Mouse (Mus musculus) MEL (cell line): Measurements from ENCODE around the gene Ptpra. TPM values are rescaled to one million over a fixed set of nuclear protein-coding genes. Genes with fewer than 3 reads are reported as not detected.

Experiments used
- DNase-seq: peaks from one replicate; pipeline ENCODE4 v3.0.0; 2011; ENCODE audit warnings: low read depth, low spot score
- H3K27ac ChIP-seq: 2 replicates; pipeline ENCODE4 v1.5.1; 2012; ENCODE audit warnings: low read depth, mild to moderate bottlenecking, control low read depth, low read length, moderate library complexity; ENCODE audit not compliant: control insufficient read depth
- H3K27me3 ChIP-seq, 2 experiments: fragments of 150-350 bp in 1 of 2; sonication (generic) in 1 of 2; 2 replicates each; pipeline ENCODE4 v1.6.1; 2012; ENCODE audit warnings: low read length in 2 of 2, mild to moderate bottlenecking in 2 of 2, improper control_type of control experiment in 1 of 2, moderate library complexity in 1 of 2; ENCODE audit not compliant: insufficient read depth in 2 of 2, control insufficient read depth in 1 of 2
- H3K36me3 ChIP-seq, 2 experiments: 2 replicates each; pipeline ENCODE4 v1.6.1; 2012 to 2014; ENCODE audit warnings: low read length in 2 of 2, improper control_type of control experiment in 1 of 2, inconsistent platforms in 1 of 2, mild to moderate bottlenecking in 1 of 2; ENCODE audit not compliant: insufficient read depth in 2 of 2, control insufficient read depth in 1 of 2
- H3K4me1 ChIP-seq, 2 experiments: fragments of 150-350 bp in 1 of 2; sonication (generic) in 1 of 2; 2 replicates each; pipeline ENCODE4 v1.6.1; 2012; ENCODE audit warnings: low read length in 2 of 2, improper control_type of control experiment in 1 of 2, mild to moderate bottlenecking in 1 of 2; ENCODE audit not compliant: insufficient read depth in 2 of 2, control insufficient read depth in 1 of 2
- H3K4me3 ChIP-seq, 2 experiments: fragments of 150-350 bp in 1 of 2; sonication (generic) in 1 of 2; 2 replicates each; pipeline ENCODE4 v1.5.1; 2012; ENCODE audit warnings: low read depth in 2 of 2, low read length in 2 of 2, mild to moderate bottlenecking in 2 of 2, moderate library complexity in 2 of 2, control low read depth in 1 of 2, improper control_type of control experiment in 1 of 2; ENCODE audit not compliant: control insufficient read depth in 1 of 2, insufficient read depth in 1 of 2
- H3K79me2 ChIP-seq: 2 replicates; pipeline ENCODE4 v1.6.1; 2012; ENCODE audit warnings: mild to moderate bottlenecking, low read length, moderate library complexity; ENCODE audit not compliant: control insufficient read depth, poor library complexity, insufficient read depth
- H3K9ac ChIP-seq: 2 replicates; pipeline ENCODE4 v1.6.1; 2012; ENCODE audit warnings: low read depth, mild to moderate bottlenecking, control low read depth, low read length, moderate library complexity; ENCODE audit not compliant: control insufficient read depth, poor library complexity, severe bottlenecking
- H3K9me3 ChIP-seq: fragments of 150-350 bp; sonication (generic); replicated peaks from 2 replicates; pipeline ENCODE4 v1.6.1; 2012; ENCODE audit warnings: mild to moderate bottlenecking, low read length, improper control_type of control experiment, moderate library complexity; ENCODE audit not compliant: insufficient read depth
- BHLHE40 ChIP-seq: IDR thresholded peaks from 2 replicates; pipeline ENCODE4 v1.6.1; 2012; ENCODE audit warnings: low read depth, mild to moderate bottlenecking, inconsistent platforms, low read length, improper control_type of control experiment, borderline replicate concordance
- CHD1 ChIP-seq: IDR thresholded peaks from 2 replicates; pipeline ENCODE4 v1.6.1; 2012; ENCODE audit warnings: low read depth, mild to moderate bottlenecking, inconsistent platforms, low read length, improper control_type of control experiment
- CHD2 ChIP-seq: IDR thresholded peaks from 2 replicates; pipeline ENCODE4 v1.6.1; 2011; ENCODE audit warnings: low read length, improper control_type of control experiment
- CTCF ChIP-seq, 3 experiments: IDR thresholded peaks in 2 of 3; conservative IDR thresholded peaks in 1 of 3; 2 replicates each; pipeline ENCODE4 v1.5.1; 2011 to 2012; ENCODE audit warnings: low read length in 3 of 3, low read depth in 2 of 3, mild to moderate bottlenecking in 2 of 3, improper control_type of control experiment in 1 of 3, inconsistent platforms in 1 of 3, mixed read lengths in 1 of 3, moderate library complexity in 1 of 3; ENCODE audit not compliant: control insufficient read depth in 1 of 3, insufficient read depth in 1 of 3, poor library complexity in 1 of 3, severe bottlenecking in 1 of 3
- EP300 ChIP-seq, 2 experiments: IDR thresholded peaks; 2 replicates each; pipeline ENCODE4 v1.6.1; 2011; ENCODE audit warnings: improper control_type of control experiment in 2 of 2, low read length in 2 of 2, low read depth in 1 of 2, mild to moderate bottlenecking in 1 of 2
- ETS1 ChIP-seq: IDR thresholded peaks from 2 replicates; pipeline ENCODE4 v1.6.1; 2012; ENCODE audit warnings: low read depth, mild to moderate bottlenecking, inconsistent platforms, low read length, improper control_type of control experiment, moderate library complexity
- GABPA ChIP-seq: IDR thresholded peaks from 2 replicates; pipeline ENCODE4 v1.6.1; 2012; ENCODE audit warnings: low read depth, mild to moderate bottlenecking, inconsistent platforms, low read length, improper control_type of control experiment, moderate library complexity
- GATA1 ChIP-seq: IDR thresholded peaks from 2 replicates; pipeline ENCODE4 v1.6.1; 2011; ENCODE audit warnings: low read depth, low read length, improper control_type of control experiment
- HCFC1 ChIP-seq: IDR thresholded peaks from 2 replicates; pipeline ENCODE4 v1.6.1; 2012; ENCODE audit warnings: low read depth, mild to moderate bottlenecking, inconsistent platforms, low read length, improper control_type of control experiment, moderate library complexity
- JUND ChIP-seq: IDR thresholded peaks from 2 replicates; pipeline ENCODE4 v1.6.1; 2011; ENCODE audit warnings: low read depth, mild to moderate bottlenecking, improper control_type of control experiment, low read length
- MAX ChIP-seq: IDR thresholded peaks from 2 replicates; pipeline ENCODE4 v1.6.1; 2011; ENCODE audit warnings: low read length, improper control_type of control experiment
- MEF2A ChIP-seq: IDR thresholded peaks from 2 replicates; pipeline ENCODE4 v1.6.1; 2014; ENCODE audit warnings: low read depth, mild to moderate bottlenecking, inconsistent platforms, low read length, improper control_type of control experiment; ENCODE audit not compliant: poor library complexity, insufficient replicate concordance, severe bottlenecking; ENCODE audit errors: extremely low read depth
- MXI1 ChIP-seq: IDR thresholded peaks from 2 replicates; pipeline ENCODE4 v1.6.1; 2011; ENCODE audit warnings: mild to moderate bottlenecking, low read depth, low read length, improper control_type of control experiment
- MYB ChIP-seq: IDR thresholded peaks from 2 replicates; pipeline ENCODE4 v1.6.1; 2011; ENCODE audit warnings: mild to moderate bottlenecking, low read depth, low read length, improper control_type of control experiment
- MYC ChIP-seq: IDR thresholded peaks from 2 replicates; pipeline ENCODE4 v1.6.1; 2011; ENCODE audit warnings: low read depth, mild to moderate bottlenecking, low read length, improper control_type of control experiment, moderate library complexity
- NELFE ChIP-seq: IDR thresholded peaks from 2 replicates; pipeline ENCODE4 v1.6.1; 2011; ENCODE audit warnings: low read depth, low read length, improper control_type of control experiment
- NRF1 ChIP-seq: IDR thresholded peaks from 2 replicates; pipeline ENCODE4 v1.6.1; 2014; ENCODE audit warnings: low read depth, mild to moderate bottlenecking, inconsistent platforms, low read length, improper control_type of control experiment, moderate library complexity; ENCODE audit not compliant: poor library complexity, insufficient read depth, severe bottlenecking
- POLR2AphosphoS2 ChIP-seq: IDR thresholded peaks from 2 replicates; pipeline ENCODE4 v1.6.1; 2011; ENCODE audit warnings: low read length, improper control_type of control experiment
- POLR2AphosphoS5 ChIP-seq: IDR thresholded peaks from 2 replicates; pipeline ENCODE4 v1.6.1; 2012; ENCODE audit warnings: low read depth, borderline replicate concordance, mild to moderate bottlenecking, inconsistent platforms, low read length, moderate library complexity, mixed read lengths
- SMC3 ChIP-seq: IDR thresholded peaks from 2 replicates; pipeline ENCODE4 v1.6.1; 2011; ENCODE audit warnings: low read depth, low read length, improper control_type of control experiment
- TAL1 ChIP-seq: IDR thresholded peaks from 2 replicates; pipeline ENCODE4 v1.6.1; 2012; ENCODE audit warnings: mild to moderate bottlenecking, inconsistent platforms, low read length, moderate library complexity, mixed read lengths
- TCF12 ChIP-seq: IDR thresholded peaks from 2 replicates; pipeline ENCODE4 v1.6.1; 2014; ENCODE audit warnings: low read depth, mild to moderate bottlenecking, inconsistent platforms, low read length, improper control_type of control experiment, moderate library complexity
- UBTF ChIP-seq: IDR thresholded peaks from 2 replicates; pipeline ENCODE4 v1.6.1; 2012; ENCODE audit warnings: low read depth, mild to moderate bottlenecking, inconsistent platforms, low read length, improper control_type of control experiment, moderate library complexity, borderline replicate concordance; ENCODE audit not compliant: insufficient read depth
- USF1 ChIP-seq: IDR thresholded peaks from 2 replicates; pipeline ENCODE4 v1.6.1; 2014; ENCODE audit warnings: low read depth, mild to moderate bottlenecking, inconsistent platforms, low read length, improper control_type of control experiment, moderate library complexity
- USF2 ChIP-seq, 2 experiments: IDR thresholded peaks; 2 replicates each; pipeline ENCODE4 v1.6.1; 2011 to 2012; ENCODE audit warnings: improper control_type of control experiment in 2 of 2, low read length in 2 of 2, borderline replicate concordance in 1 of 2, inconsistent platforms in 1 of 2, low read depth in 1 of 2, mild to moderate bottlenecking in 1 of 2; ENCODE audit not compliant: insufficient read depth in 1 of 2
- ZC3H11A ChIP-seq: IDR thresholded peaks from 2 replicates; pipeline ENCODE4 v1.6.1; 2012; ENCODE audit warnings: low read depth, mild to moderate bottlenecking, inconsistent platforms, low read length, improper control_type of control experiment
- ZKSCAN1 ChIP-seq: IDR thresholded peaks from 2 replicates; pipeline ENCODE4 v1.6.1; 2012; ENCODE audit warnings: low read depth, mild to moderate bottlenecking, inconsistent platforms, low read length, improper control_type of control experiment, moderate library complexity
- ZNF384 ChIP-seq: IDR thresholded peaks from 2 replicates; pipeline ENCODE4 v1.6.1; 2012; ENCODE audit warnings: low read depth, mild to moderate bottlenecking, inconsistent platforms, low read length, improper control_type of control experiment
- polyA plus RNA-seq, 2 experiments: library from polyadenylated mRNA; stranded (reverse) in 1 of 2; unstranded in 1 of 2; fragments of >175 nt in 1 of 2; fragments of >200 nt in 1 of 2; gene quantifications; 2 replicates each; pipeline versions ENCODE4 v1.2.1 to v1.2.4; 2012; ENCODE audit warnings: low replicate concordance in 2 of 2, low read depth in 1 of 2; ENCODE audit not compliant: insufficient read length in 2 of 2, insufficient read depth in 1 of 2, missing spikeins in 1 of 2
- total RNA-seq: library from RNA; depleted of rRNA; stranded (reverse); fragments of 300-350 nt; gene quantifications from 2 replicates; pipeline ENCODE4 v1.2.3, GENCODE M21; 2012

Ptpra gene
- total and polyA plus RNA-seq, 3 experiments: 28.1 to 68.3 TPM; not detected in 1

GRCm38 (mm10) chr2:130577021-130577420 is 126.9 kb downstream of the Ptpra start:
- no peak overlapping the region for H3K4me3 ChIP-seq
- DNase-seq: no peak
- no peak overlapping the region; the same call in 1 of the 2 replicates for H3K9ac ChIP-seq
- H3K36me3 ChIP-seq: 0 out of 4 replicates have a peak, but pooled peaks cover 0 to 2% of the 10 kb centered on the region in 2 experiments
- no peak overlapping the region for H3K27ac ChIP-seq
- no peaks in the 10 kb centered on the region for H3K27me3 ChIP-seq
- no peaks in the 10 kb centered on the region for H3K9me3 ChIP-seq
- no peaks in the 10 kb centered on the region for H3K79me2 ChIP-seq
- H3K4me1 ChIP-seq: peaks cover 0 to 10% of the 10 kb centered on the region in 2 experiments; a peak in 1 of 4 replicates
- TF ChIP-seq CTCF (IDR thresholded peaks at IDR 0.05 in 2 of 3, conservative IDR thresholded peaks at IDR 0.05 in 1 of 3; ENCODE audit: control insufficient read depth in 1 of 3, insufficient read depth in 1 of 3, low read depth in 2 of 3, low read length in 3 of 3, poor library complexity in 1 of 3, severe bottlenecking in 1 of 3): no peak
- no peak for TF ChIP-seq MEF2A
- no peak for TF ChIP-seq EP300 (IDR thresholded peaks at IDR 0.05; ENCODE audit: low read depth in 1 of 2, low read length in 2 of 2)
- TF ChIP-seq NELFE: no peak
- no peak for TF ChIP-seq USF2 (IDR thresholded peaks at IDR 0.05; ENCODE audit: borderline replicate concordance in 1 of 2, insufficient read depth in 1 of 2, low read depth in 1 of 2, low read length in 2 of 2)
- TF ChIP-seq MAX: no peak
- no peak for TF ChIP-seq SMC3
- no peak for TF ChIP-seq ZNF384
- TF ChIP-seq POLR2AphosphoS2: no peak
- no peak for TF ChIP-seq POLR2AphosphoS5
- TF ChIP-seq JUND: no peak
- TF ChIP-seq TAL1: no peak

- Histone ChIP-seq H3K4me3 (peak overlapping the region; percentile 29 to 40; a peak in 3 of 4 replicates), H3K27me3 (no peaks in the 10 kb centered on the region), H3K4me1 (peaks cover 0 to 10% of the 10 kb centered on the region in 2 experiments; a peak in 1 of 4 replicates), H3K27ac (no peak overlapping the region), H3K36me3 (0 out of 4 replicates have a peak, but pooled peaks cover 0 to 2% of the 10 kb centered on the region in 2 experiments), H3K9ac (peak overlapping the region; percentile 44), H3K79me2 (no peaks in the 10 kb centered on the region), H3K9me3 (no peaks in the 10 kb centered on the region)
- DNase-seq: peak; percentile 90
- TF ChIP-seq USF1: peak; percentile 97
- no peak for TF ChIP-seq ZC3H11A
- TF ChIP-seq SMC3: peak; percentile 33; the same call in 1 of the 2 replicates
- TF ChIP-seq TCF12: 0 out of 2 replicates have a peak, but pooled peaks have one; percentile 24
- no peak for TF ChIP-seq MYB
- no peak for TF ChIP-seq GATA1
- no peak for TF ChIP-seq UBTF
- TF ChIP-seq MYC: 0 out of 2 replicates have a peak, but pooled peaks have one; percentile 28
- no peak for TF ChIP-seq POLR2AphosphoS2
- TF ChIP-seq HCFC1: no peak; the same call in 1 of the 2 replicates
- no peak for TF ChIP-seq CTCF (IDR thresholded peaks at IDR 0.05 in 2 of 3, conservative IDR thresholded peaks at IDR 0.05 in 1 of 3; ENCODE audit: control insufficient read depth in 1 of 3, insufficient read depth in 1 of 3, low read depth in 2 of 3, low read length in 3 of 3, poor library complexity in 1 of 3, severe bottlenecking in 1 of 3)
- no peak for TF ChIP-seq CHD2
- no peak for TF ChIP-seq EP300 (IDR thresholded peaks at IDR 0.05; ENCODE audit: low read depth in 1 of 2, low read length in 2 of 2)
- no peak for TF ChIP-seq GABPA
- peak; percentile 81; the same call in 1 of the 2 replicates for TF ChIP-seq BHLHE40
- no peak for TF ChIP-seq ZNF384
- TF ChIP-seq CHD1: no peak
- TF ChIP-seq MXI1: peak; percentile 87
- TF ChIP-seq ETS1: no peak
- no peak for TF ChIP-seq POLR2AphosphoS5
- no peak for TF ChIP-seq NRF1
- no peak for TF ChIP-seq JUND
- no peak for TF ChIP-seq TAL1
- TF ChIP-seq ZKSCAN1: no peak
Measured at GRCm38 (mm10) chr2:130577632-130578031, 127.6 kb downstream of the Ptpra start.
